Mouse (Mus musculus) adrenal gland, postnatal 14 days (tissue): ENCODE measurements around the gene Taf10. TPM values are rescaled to one million over a fixed set of nuclear protein-coding genes. Genes with fewer than 3 reads are reported as not detected.
"Not testable (repeated sequence)": the region's sequence is repeated elsewhere in the genome, so short reads cannot be mapped to it uniquely, and the experiment has no call there.

Experiments used
- DNase-seq: peaks from one replicate; pipeline ENCODE4 v3.0.0; 2021; ENCODE audit warnings: mixed read lengths
- total RNA-seq: library from RNA; stranded (reverse); gene quantifications from 2 replicates; pipeline ENCODE4 v1.2.3, GENCODE M21; 2021

The Taf10 gene
- total RNA-seq, 1 experiment from 2014 or later, result 179 TPM

GRCm38 (mm10) chr7:105753281-105753680, 9.1 kb upstream of the Taf10 start:
- DNase-seq, result no peak

GRCm38 (mm10) chr7:105752716-105753115, 8.6 kb upstream of the Taf10 start:
- peak; percentile 33 for DNase-seq

- peak; percentile 94 for DNase-seq
Observed at GRCm38 (mm10) chr7:105751491-105752433, 7.6 kb upstream of the Taf10 start, which contains the start of gene Tpp1. Gene Tpp1, minus strand, starts transcription at chr7:105752235.

GRCm38 (mm10) chr7:105747776-105748175, 3.6 kb upstream of the Taf10 start:
- DNase-seq, result no peak

- not testable (repeated sequence) for DNase-seq
Observed at GRCm38 (mm10) chr7:105743246-105743925, 775 bp downstream of the Taf10 start.

GRCm38 (mm10) chr7:105742539-105743215, 1.5 kb downstream of the Taf10 start:
- not testable (repeated sequence) for DNase-seq

- no peak for DNase-seq
Observed at GRCm38 (mm10) chr7:105741978-105742377, 2.2 kb downstream of the Taf10 start.

GRCm38 (mm10) chr7:105740851-105741250, 3.3 kb downstream of the Taf10 start:
- no peak for DNase-seq

GRCm38 (mm10) chr7:105740089-105740795, 3.9 kb downstream of the Taf10 start:
- no peak for DNase-seq

GRCm38 (mm10) chr7:105738948-105739347, 5.2 kb downstream of the Taf10 start:
- DNase-seq, result peak; percentile 70

- DNase-seq, result no peak
Observed at GRCm38 (mm10) chr7:105738286-105738685, 5.9 kb downstream of the Taf10 start.

GRCm38 (mm10) chr7:105737648-105738047, 6.5 kb downstream of the Taf10 start:
- no peak for DNase-seq

GRCm38 (mm10) chr7:105736911-105737521, 7.1 kb downstream of the Taf10 start, which contains the start of gene Rrp8:
Gene Rrp8, minus strand, starts transcription at chr7:105737385.
- peak; percentile 52 for DNase-seq

GRCm38 (mm10) chr7:105736264-105736901, 7.8 kb downstream of the Taf10 start, which contains the start of gene Ilk:
Gene Ilk, plus strand, starts transcription at chr7:105736592.
- peak; percentile 96 for DNase-seq

GRCm38 (mm10) chr7:105735464-105735863, 8.7 kb downstream of the Taf10 start:
- not testable (repeated sequence) for DNase-seq

- no peak for DNase-seq
Observed at GRCm38 (mm10) chr7:105734826-105735225, 9.3 kb downstream of the Taf10 start.

- DNase-seq, result no peak
Observed at GRCm38 (mm10) chr7:105733836-105734235, 10.3 kb downstream of the Taf10 start.

GRCm38 (mm10) chr7:105728701-105729428, 15.3 kb downstream of the Taf10 start:
- DNase-seq, result no peak

GRCm38 (mm10) chr7:105726980-105727325, 17.2 kb downstream of the Taf10 start:
- no peak for DNase-seq
